Mouse (Mus musculus) erythroblast, embryonic 14.5 days (primary cell): ENCODE measurements around the gene Gm15446.
"Not testable (repeated sequence)": the region's sequence is repeated elsewhere in the genome, so short reads cannot be mapped to it uniquely, and the experiment has no call there.

Experiments used
- GATA1 ChIP-seq: IDR thresholded peaks from 2 replicates; pipeline ENCODE4 v1.6.1; 2012; ENCODE audit warnings: low read length, inconsistent platforms, mixed read lengths
- TAL1 ChIP-seq: IDR thresholded peaks from 3 replicates; pipeline ENCODE4 v1.6.1; 2012; ENCODE audit warnings: low read length, inconsistent platforms, mixed read lengths

GRCm38 (mm10) chr5:109980743-109981142, 57.5 kb downstream of the Gm15446 start:
- not testable (repeated sequence) for TF ChIP-seq TAL1, GATA1
